Mouse (Mus musculus) cortical plate, adult 2 months (tissue): Measurements from ENCODE around the gene Neurl1a. TPM values are rescaled to one million over a fixed set of nuclear protein-coding genes. Genes with fewer than 3 reads are reported as not detected.

Experiments used
- H3K27ac ChIP-seq: fragments of 200-500 bp; 2 replicates; pipeline ENCODE4 v1.5.1; 2012; ENCODE audit warnings: low read length, control low read depth, inconsistent platforms; ENCODE audit not compliant: insufficient read depth
- H3K4me1 ChIP-seq: fragments of 200-500 bp; 2 replicates; pipeline ENCODE4 v1.6.1; 2011; ENCODE audit warnings: low read length; ENCODE audit not compliant: control insufficient read depth, insufficient read depth
- H3K4me3 ChIP-seq: fragments of 200-500 bp; 2 replicates; pipeline ENCODE4 v1.5.1; 2011; ENCODE audit warnings: mild to moderate bottlenecking, low read length, control low read depth; ENCODE audit not compliant: insufficient read depth
- CTCF ChIP-seq: fragments of 200-500 bp; IDR thresholded peaks from 2 replicates; pipeline ENCODE4 v1.5.1; 2011; ENCODE audit warnings: mild to moderate bottlenecking, control low read depth, low read length; ENCODE audit not compliant: insufficient read depth; ENCODE audit errors: extremely low read depth
- POLR2A ChIP-seq: fragments of 200-500 bp; IDR thresholded peaks from 2 replicates; pipeline ENCODE4 v1.6.1; 2011; ENCODE audit warnings: mild to moderate bottlenecking, low read length, control low read depth; ENCODE audit not compliant: insufficient read depth; ENCODE audit errors: extremely low read depth
- polyA plus RNA-seq: library from polyadenylated mRNA; depleted of rRNA; stranded (reverse); fragments of >200 nt; gene quantifications from 2 replicates; pipeline ENCODE4 v1.2.3, GENCODE M21; 2012

Gene Neurl1a
- polyA plus RNA-seq, 1 experiment: 124 TPM

DNA sequence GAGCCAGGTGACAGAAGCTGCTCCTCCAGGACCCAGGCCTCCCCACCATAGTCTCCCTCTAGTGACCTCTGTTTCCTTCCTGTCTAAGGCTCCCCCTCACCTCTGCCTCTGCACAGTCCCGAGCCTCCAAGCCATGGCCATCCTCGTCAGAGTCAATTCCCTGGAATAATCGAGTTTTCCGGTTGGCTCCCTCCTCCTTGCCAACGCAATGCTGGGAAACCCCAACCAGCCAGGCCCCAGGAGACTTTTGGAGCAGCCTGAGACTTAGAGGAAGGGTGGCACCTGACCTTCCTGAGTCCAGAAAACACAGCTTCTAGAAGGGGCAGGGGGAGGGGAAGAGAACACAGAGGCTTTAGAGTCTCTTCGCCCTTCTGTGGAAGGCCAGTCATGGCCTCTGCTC is 72.3 kb downstream of the Neurl1a start:
- TF ChIP-seq CTCF: no peak
- TF ChIP-seq POLR2A: no peak
- no peak overlapping the region for H3K4me3 ChIP-seq
- H3K27ac ChIP-seq: no peak overlapping the region
- no peaks in the 10 kb centered on the region for H3K4me1 ChIP-seq

DNA sequence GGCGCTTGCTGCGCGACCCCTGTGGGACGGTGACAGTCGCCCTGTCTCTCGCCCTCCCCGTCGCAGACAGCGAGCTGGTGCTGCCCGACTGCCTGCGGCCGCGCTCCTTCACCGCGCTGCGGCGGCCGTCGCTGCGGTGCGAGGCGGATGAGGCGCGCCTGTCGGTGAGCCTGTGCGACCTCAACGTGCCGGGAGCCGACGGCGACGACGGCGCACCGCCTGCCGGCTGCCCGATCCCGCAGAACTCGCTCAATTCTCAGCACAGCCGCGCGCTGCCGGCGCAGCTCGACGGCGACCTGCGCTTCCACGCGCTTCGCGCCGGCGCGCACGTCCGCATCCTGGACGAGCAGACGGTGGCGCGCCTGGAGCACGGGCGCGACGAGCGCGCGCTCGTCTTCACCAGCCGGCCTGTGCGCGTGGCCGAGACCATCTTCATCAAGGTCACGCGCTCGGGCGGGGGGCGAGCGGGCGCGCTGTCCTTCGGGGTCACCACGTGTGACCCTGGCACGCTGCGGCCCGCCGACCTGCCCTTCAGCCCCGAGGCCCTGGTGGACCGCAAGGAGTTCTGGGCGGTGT is 74.5 kb downstream of the Neurl1a start:
- TF ChIP-seq CTCF (no peak), POLR2A (no peak)
- H3K4me3 ChIP-seq: no peak overlapping the region
- no peaks in the 10 kb centered on the region for H3K4me1 ChIP-seq
- no peak overlapping the region for H3K27ac ChIP-seq

GRCm38 (mm10) chr19:47255036-47255435 is 76.4 kb downstream of the Neurl1a start:
- Histone ChIP-seq H3K4me1 (no peaks in the 10 kb centered on the region), H3K27ac (no peak overlapping the region), H3K4me3 (no peak overlapping the region)
- no peak for TF ChIP-seq CTCF
- no peak for TF ChIP-seq POLR2A

DNA sequence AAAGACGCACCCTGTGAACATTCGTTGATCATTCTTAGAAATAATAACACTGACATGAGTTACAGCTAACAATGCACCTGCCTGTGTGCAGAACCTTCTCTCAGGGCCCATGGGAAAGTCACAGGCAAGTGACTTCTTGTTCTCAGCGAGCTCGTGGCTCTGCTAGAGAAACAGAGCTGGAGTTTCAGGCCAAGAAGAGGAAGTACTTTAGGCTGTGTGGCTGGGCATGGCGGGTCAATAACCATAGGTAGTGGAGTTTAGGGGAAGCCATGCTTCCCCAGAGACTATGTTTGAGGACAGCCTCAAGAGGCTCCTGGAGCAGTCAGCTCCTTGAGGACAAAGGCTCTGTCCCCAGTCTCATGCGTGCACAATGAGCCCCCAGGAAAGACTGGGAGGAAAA is 77.3 kb downstream of the Neurl1a start:
- no peak for TF ChIP-seq POLR2A
- TF ChIP-seq CTCF: no peak
- Histone ChIP-seq H3K4me1 (no peaks in the 10 kb centered on the region), H3K27ac (no peak overlapping the region), H3K4me3 (no peak overlapping the region)

DNA sequence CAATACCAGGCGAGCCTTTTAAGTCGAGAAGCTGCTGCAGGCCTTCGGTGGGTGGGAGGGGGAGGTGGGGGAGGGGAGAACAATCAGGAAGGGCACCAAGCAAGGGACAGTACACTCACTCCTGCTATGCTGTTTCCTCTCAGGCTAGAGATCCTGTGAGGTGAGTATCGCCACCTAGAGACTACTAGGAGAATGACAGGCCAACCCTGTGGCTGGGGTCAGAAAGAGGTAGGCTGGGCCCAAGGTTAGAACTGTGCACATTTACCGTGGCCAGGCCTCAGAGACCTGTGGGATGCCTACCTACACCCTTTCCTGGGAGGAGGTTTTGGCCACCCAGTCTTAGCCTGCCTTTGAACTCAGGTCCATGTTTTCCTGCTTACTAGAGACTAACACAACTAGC is 81.0 kb downstream of the Neurl1a start:
- Histone ChIP-seq H3K4me3 (no peak overlapping the region), H3K27ac (no peak overlapping the region), H3K4me1 (peaks cover 3% of the 10 kb centered on the region; the same call in 1 of the 2 replicates)
- TF ChIP-seq POLR2A (no peak), CTCF (peak; percentile 73)

- Histone ChIP-seq H3K4me3 (no peak overlapping the region), H3K27ac (no peak overlapping the region), H3K4me1 (peaks cover 3% of the 10 kb centered on the region; the same call in 1 of the 2 replicates)
- no peak for TF ChIP-seq POLR2A
- no peak for TF ChIP-seq CTCF
Observed at GRCm38 (mm10) chr19:47261196-47261595, 82.6 kb downstream of the Neurl1a start.

GRCm38 (mm10) chr19:47263621-47264020 is 85.0 kb downstream of the Neurl1a start:
- TF ChIP-seq CTCF: no peak
- TF ChIP-seq POLR2A: no peak
- Histone ChIP-seq H3K27ac (no peak overlapping the region), H3K4me3 (no peak overlapping the region), H3K4me1 (peaks cover 3% of the 10 kb centered on the region; the same call in 1 of the 2 replicates)

- Histone ChIP-seq H3K4me1 (peaks cover 3% of the 10 kb centered on the region; the same call in 1 of the 2 replicates), H3K27ac (no peak overlapping the region), H3K4me3 (no peak overlapping the region)
- peak; percentile 93 for TF ChIP-seq CTCF
- TF ChIP-seq POLR2A: no peak
Observed at GRCm38 (mm10) chr19:47264322-47265092, 85.9 kb downstream of the Neurl1a start.

DNA sequence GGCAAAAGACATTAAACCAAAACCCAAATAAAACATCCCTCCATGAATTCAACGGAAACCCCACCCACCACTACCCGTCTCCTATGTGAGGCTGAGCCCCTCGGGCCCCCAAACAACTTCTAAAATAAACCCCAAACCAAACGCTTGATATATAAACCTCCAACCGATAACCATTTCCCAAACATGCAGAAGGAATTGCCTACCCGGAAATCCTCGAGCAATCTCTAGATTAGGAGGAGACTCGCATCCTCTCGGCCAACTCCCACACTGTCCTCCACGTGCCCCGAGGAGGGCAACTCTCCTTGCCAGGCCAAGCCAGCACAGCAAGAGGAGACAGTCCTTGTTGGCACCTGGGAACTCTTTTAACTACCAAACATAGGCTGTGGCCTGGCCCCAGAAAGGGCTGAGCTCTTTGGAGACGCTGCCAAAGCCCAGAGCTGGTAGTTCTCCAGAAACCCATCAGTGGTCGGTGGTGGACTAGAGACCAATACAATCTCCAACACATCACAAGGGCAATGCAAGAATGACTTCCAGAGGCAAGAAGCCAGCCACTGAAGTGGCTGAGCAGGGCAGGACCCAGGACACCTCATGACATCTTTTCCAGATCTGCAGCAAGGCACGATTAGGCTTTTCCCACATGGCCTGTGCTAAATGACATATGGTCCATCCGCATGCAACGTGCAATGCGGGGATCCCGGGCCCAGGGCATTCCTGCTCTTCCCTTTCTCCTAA is 87.6 kb downstream of the Neurl1a start:
- TF ChIP-seq POLR2A (no peak), CTCF (no peak)
- no peak overlapping the region for H3K27ac ChIP-seq
- H3K4me1 ChIP-seq: peaks cover 3% of the 10 kb centered on the region; the same call in 1 of the 2 replicates
- H3K4me3 ChIP-seq: no peak overlapping the region
